Mouse (Mus musculus): ENCODE measurements around the gene Zfp944. TPM values are rescaled to one million over a fixed set of nuclear protein-coding genes. Genes with fewer than 3 reads are reported as not detected.
"Not testable (repeated sequence)": the region's sequence is repeated elsewhere in the genome, so short reads cannot be mapped to it uniquely, and the experiment has no call there.

Zfp944 gene
- 10 to 100 TPM in 3 of 4 experiments, 1 to 10 TPM in 1; 9.3 to 10.9 (median 10.4) TPM for total RNA-seq (2022)

GRCm38 (mm10) chr17:22361101-22361781 lies at the start of gene Zfp944, which contains the start of gene Zfp758:
Gene Zfp944, minus strand, starts transcription at chr17:22361400.
Gene Zfp758, plus strand, starts transcription at chr17:22361453.
- DNase-seq (ENCODE audit: low spot score in 2 of 2) = peak; percentile 8 to 42

GRCm38 (mm10) chr17:22410756-22411155 lies 49.6 kb upstream of the Zfp944 start:
- DNase-seq (ENCODE audit: low spot score in 2 of 2) = no peak

GRCm38 (mm10) chr17:22363895-22364294 lies 2.7 kb upstream of the Zfp944 start:
- no peak for DNase-seq (ENCODE audit: low spot score in 2 of 2)

GRCm38 (mm10) chr17:22360572-22360971 lies 628 bp downstream of the Zfp944 start:
- DNase-seq (ENCODE audit: low spot score in 2 of 2) = no peak

GRCm38 (mm10) chr17:22352794-22353193 lies 8.4 kb downstream of the Zfp944 start:
- peak in 1 of 2 experiments; percentile 14 for DNase-seq (ENCODE audit: low spot score in 2 of 2)

- DNase-seq (ENCODE audit: low spot score in 2 of 2) = not testable (repeated sequence)
Measured at GRCm38 (mm10) chr17:22315247-22315646, 46.0 kb downstream of the Zfp944 start.

GRCm38 (mm10) chr17:22314730-22315226 lies 46.4 kb downstream of the Zfp944 start, which contains the start of gene CT030661.1:
Gene CT030661.1, minus strand, starts transcription at chr17:22314837.
- DNase-seq (ENCODE audit: low spot score in 2 of 2) = peak; percentile 94 to 95

GRCm38 (mm10) chr17:22314219-22314618 lies 47.0 kb downstream of the Zfp944 start:
- DNase-seq (ENCODE audit: low spot score in 2 of 2) = not testable (repeated sequence)

Other genes with a start within 250 kb of the Zfp944 start
- gene Zfp947, start 195.2 kb downstream of the Zfp944 start, total RNA-seq (2022) = under 1 TPM; 0.59 to 0.91 (median 0.86) TPM
- gene Zfp994, start 135.8 kb downstream of the Zfp944 start, total RNA-seq (2022) = 1 to 10 TPM; 5.3 to 6.2 (median 5.7) TPM
- gene CT030661.1, start 46.6 kb downstream of the Zfp944 start, total RNA-seq (2022) = 10 to 100 TPM; 10.9 to 12.7 (median 11.5) TPM
- gene Zfp758, start 53 bp upstream of the Zfp944 start, total RNA-seq (2022) = 10 to 100 TPM; 10.8 to 13.2 (median 12.0) TPM
- 10 to 100 TPM; 12.0 to 18.0 (median 12.8) TPM for gene Zfp946, start 62.8 kb upstream of the Zfp944 start, total RNA-seq (2022)
- gene Vmn2r111, start 212.1 kb upstream of the Zfp944 start, total RNA-seq (2022) = not detected
- not detected for gene Vmn2r112, start 239.6 kb upstream of the Zfp944 start, total RNA-seq (2022)